Mouse (Mus musculus): ENCODE data around the gene Cxcr5.

DNA sequence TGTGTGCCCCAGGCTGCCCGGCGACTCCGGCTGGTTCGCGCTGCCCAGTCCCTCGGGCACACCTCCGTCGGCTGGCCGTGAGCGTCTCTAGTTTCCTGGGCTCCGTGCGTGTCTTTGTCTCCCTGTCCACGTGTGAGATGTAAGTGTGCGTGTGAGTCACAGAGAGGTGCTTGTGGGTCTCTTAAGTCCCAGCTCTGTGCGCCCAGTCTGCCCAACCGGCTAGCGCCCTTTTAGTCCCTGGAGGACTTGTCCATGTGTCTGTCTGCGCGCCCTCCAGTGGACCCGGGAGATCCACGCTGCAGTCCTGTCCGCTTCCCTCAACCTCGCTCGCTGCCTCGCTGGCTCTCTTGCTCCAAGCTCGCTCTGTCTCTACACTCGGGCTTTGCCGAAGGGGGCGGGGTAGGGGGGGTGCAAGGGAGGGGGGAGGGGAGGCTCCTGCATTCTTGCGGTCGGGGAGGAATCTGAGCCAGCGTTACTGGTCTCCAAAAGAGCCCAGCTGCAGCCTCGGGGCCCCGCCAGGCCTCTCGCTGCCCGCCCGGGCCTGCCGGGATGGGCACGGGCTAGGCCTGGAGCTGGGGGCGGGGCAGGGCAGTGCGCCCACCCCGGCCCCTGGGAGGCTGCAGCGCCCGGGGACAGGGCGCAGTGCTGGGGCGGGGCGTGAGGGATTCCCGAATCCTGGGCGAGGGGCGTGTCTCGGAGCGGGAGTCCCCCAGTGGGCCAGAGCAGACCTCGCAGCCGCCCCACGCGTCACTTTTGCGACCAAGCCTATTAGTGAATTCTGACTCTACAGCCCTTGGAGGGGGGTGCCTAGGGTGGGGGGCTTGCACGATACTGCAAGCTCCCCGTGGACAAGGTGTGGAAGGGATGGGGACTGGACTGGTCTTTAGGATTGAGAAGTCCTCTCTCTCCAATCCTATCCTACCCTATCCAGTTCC, 63.0 kb downstream of the Cxcr5 start:
- peak; percentile 68 for TF ChIP-seq POLR2A (IDR thresholded peaks at IDR 0.05; ENCODE audit: low read depth, low read length)
- TF ChIP-seq CTCF (IDR thresholded peaks at IDR 0.05; ENCODE audit: borderline replicate concordance, insufficient read depth, low read length): peak; percentile 56; the same call in 1 of the 2 replicates

Data from embryonic fibroblast, embryonic 13.5 days (primary cell).